Mouse (Mus musculus): ENCODE results near the gene Knstrn.

- TF ChIP-seq CTCF (IDR thresholded peaks at IDR 0.05; ENCODE audit: low read depth) (no peak), EP300 (optimal IDR thresholded peaks at IDR 0.05) (no peak)
Measured at GRCm38 (mm10) chr2:118790221-118790550, 23.6 kb upstream of the Knstrn start.

Measured in stomach, postnatal 0 days (tissue).